Mouse (Mus musculus): ENCODE measurements around the gene Rex2. TPM values are rescaled to one million over a fixed set of nuclear protein-coding genes. Genes with fewer than 3 reads are reported as not detected.

Gene Rex2
- polyA plus RNA-seq, 1 experiment from 2014 or later = 0.30 TPM

Other genes with a start within 250 kb of the Rex2 start
- 0.23 TPM in 1 of 2 replicates, not detected in the other for gene Gm21411, start 112.3 kb upstream of the Rex2 start, polyA plus RNA-seq (2015; fragmentation: Nextera tagmentation; extraction: Ambion mirVana)
- 0.14 TPM in 1 of 2 replicates, not detected in the other for gene Zfp989, start 49.9 kb upstream of the Rex2 start, polyA plus RNA-seq (2015; fragmentation: Nextera tagmentation; extraction: Ambion mirVana)
- gene Zfp991, start 110.2 kb downstream of the Rex2 start, polyA plus RNA-seq (2015; fragmentation: Nextera tagmentation; extraction: Ambion mirVana) = 6.9 and 7.8 TPM in 2 replicates